Mouse (Mus musculus): Measurements from ENCODE around the gene Pgap2. TPM values are rescaled to one million over a fixed set of nuclear protein-coding genes. Genes with fewer than 3 reads are reported as not detected.

Pgap2 gene
- total RNA-seq, 2 experiments from 2014 or later: 55.2 to 58.0 TPM

DNA sequence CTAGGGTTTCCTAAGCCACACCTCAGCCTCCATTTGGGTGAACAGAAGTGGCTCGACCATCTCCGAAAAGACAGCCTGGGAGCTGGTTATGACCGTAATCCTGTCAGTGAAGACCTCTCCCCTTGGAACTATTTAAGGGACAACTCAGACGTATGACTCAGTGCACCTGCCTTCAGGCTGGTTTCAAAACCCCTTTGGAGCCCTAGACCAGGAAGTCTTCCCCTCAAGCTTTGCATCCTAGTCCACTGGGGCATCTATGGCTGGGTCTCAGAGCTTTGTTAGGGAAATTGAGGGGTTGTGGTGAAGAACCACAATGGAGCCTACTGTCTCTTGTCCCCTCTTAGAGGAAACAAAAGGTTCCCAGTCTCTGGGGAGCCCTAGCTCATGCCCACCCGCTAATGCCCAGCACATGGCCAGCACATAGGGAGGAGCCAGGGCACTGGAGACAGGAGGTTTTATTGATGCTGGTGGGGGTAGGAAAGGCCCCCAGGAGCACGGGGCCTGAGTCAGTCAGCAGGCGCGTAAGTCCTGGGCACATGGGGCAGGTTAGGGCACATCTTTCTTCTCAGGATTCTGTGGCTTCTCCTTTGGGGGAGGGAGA lies 28.8 kb downstream of the Pgap2 start:
- DNase-seq: no peak
- intact Hi-C loops (cut with DNase I): no loop called here

DNA sequence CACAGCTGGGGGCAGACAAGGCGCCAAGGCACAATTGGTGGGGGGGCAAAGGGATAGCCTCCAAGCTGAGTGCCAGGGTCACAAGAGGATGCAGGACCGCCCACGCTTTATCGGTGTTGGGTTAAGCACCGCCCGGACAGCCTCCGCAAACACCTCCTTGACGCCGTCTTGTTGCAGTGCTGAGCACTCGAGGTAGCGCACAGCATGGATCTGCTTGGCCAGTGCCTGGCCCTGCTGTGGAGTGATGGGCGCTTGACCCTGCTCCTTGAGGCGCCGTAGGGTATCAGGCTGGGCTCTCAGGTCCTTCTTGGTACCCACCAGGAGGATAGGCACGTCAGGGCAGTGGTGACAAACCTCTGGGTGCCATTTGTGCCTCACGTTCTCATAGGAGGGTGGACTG lies 29.6 kb downstream of the Pgap2 start:
- no peak for DNase-seq
- intact Hi-C loops (cut with DNase I): no loop called here

DNA sequence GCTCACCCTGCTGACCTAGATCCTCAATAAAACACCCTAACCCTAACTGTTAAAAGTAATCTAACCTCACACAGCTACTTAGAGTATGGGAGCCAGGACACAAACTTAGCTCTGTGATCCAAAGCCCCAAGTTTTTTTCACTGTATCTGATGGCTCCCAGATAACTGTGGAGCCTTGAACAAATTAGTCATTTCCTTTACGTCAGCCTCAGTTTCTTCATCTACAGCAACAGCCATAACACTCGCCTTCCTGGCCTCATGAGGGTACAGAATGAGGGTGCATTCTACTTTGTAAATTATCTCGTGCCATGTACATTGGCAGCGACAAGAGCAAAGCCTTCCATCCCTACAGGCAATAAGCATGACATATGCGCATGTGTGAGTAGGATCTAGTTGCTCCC lies 32.4 kb downstream of the Pgap2 start:
- DNase-seq: no peak
- intact Hi-C loops (cut with DNase I): loop anchor here (2.0 kb wide), 1 partner anchor 16 kb away; no protein-coding TSS in a partner anchor

DNA sequence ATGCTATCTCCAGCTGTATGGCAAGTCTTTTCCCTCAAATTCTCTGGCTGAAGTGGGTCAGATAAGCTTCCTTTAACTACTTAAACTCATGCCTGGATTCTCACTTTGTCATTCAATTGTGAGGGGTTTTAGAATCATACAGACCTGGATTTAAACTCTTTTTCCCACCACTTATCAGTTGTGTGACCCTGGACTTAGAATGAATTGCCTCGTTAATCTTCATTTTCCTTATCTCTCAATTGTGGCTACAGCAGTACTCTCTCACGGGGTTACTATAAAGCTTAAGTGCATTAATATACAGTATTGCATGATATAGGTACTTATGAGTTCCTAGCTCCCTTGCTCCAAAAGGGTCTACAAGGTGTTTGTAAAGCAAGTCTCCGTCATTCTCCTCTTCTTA lies 32.9 kb downstream of the Pgap2 start:
- DNase-seq: no peak

DNA sequence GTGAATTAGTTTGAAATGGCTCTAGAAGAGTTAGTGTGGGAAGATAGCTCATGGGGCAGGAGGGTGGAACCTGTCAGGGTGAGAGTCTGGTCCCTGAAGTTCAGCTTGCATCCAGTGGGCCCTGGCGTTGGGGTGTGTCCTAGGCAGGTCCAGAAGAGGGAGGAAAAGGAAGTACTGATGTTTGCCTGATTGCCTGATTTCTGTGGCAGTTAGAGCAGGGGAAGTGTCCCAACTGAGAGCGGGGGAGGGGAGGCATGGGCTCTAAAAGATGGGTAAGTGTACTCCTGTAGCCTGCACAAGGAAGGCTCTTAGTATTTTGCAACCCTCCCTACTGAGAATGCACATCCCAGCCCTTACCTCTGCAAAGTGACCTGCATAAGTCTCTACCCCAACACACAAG lies 33.9 kb downstream of the Pgap2 start:
- intact Hi-C loops (cut with DNase I): loop anchor here (2.0 kb wide), 1 partner anchor 17 kb away; no protein-coding TSS in a partner anchor
- peak; percentile 40 to 42 for DNase-seq

More for the DNA sequence above, 32.9 kb downstream of the Pgap2 start:
- intact Hi-C loops (cut with DNase I): loop anchor here (2.0 kb wide), 1 partner anchor 16 kb away; no protein-coding TSS in a partner anchor

DNA sequence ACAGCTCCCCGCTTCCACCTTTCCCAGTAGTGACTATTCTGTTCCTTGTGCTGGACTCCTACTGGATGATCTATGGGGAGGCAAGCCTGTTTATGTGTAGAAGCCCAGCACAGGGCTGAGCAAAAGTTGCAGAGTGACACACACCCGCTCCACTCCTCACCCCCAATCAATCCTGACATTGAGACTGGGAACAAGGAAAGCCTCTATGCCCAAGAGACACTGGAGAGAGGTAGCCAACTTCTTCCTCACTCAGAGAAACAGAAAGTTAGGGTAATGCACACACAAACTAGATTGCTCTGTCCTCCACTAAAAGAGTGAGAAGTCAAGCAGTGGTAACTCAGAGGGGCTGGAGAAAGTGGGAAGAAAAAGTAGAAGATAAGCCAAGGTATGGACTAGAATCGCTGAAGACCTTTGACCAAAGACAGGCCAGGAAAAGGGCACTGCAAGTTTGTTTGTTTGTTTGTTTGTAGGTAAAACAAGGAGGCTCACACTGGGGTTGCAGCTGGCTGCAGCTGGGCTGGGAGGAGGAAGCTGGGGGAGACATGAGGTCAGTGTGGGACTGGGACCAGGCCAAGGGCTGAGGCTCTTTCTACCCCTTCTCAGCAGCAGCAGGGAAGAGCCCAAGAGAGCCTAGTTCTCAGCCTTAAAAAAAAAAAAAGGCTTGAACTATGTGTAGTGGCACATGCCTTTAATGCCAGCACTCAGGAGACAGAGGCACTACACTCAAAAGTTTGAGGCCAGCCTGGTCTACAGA lies 35.0 kb downstream of the Pgap2 start:
- intact Hi-C loops (cut with DNase I): no loop called here
- peak; percentile 72 to 78 for DNase-seq

DNA sequence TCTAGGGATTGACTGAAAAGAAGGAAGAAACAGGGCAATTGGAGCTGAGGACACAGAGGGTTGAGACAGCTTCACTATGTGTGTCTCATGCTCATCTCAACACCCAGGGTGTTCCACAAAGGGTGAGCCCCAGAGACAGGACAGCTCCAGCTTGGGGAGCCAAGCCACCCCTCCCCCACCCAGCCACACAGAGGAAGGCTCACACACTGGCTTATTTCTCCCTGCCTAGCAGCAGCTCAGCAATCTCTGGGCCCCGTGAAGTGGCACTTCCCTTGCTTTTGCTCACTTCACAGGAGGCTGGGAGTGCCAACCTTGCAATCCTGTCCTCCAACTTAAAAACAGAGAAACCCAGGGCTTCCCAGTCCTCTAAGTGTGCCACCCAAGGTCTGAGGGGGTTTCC lies 35.8 kb downstream of the Pgap2 start:
- peak; percentile 57 to 60 for DNase-seq
- intact Hi-C loops (cut with DNase I): no loop called here

DNA sequence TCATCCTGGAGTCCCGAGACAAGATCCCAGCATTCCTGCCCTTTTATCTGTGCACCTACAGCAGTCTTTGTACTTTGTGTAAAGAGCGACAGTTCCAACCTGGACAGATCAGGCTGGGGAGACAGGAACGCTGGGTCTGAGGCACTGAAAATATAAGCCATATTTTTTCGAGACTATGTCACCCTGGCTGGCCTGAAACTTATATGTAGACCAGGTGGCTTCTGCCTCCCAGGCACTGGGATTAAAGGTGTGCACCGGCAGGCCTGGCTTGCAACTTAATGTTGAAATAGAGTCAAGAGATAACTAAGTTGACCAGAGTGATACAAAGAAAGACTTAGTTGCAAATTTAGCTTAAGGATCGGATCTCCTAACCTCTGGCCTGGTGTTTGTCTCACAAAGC lies 36.3 kb downstream of the Pgap2 start:
- intact Hi-C loops (cut with DNase I): no loop called here

DNA sequence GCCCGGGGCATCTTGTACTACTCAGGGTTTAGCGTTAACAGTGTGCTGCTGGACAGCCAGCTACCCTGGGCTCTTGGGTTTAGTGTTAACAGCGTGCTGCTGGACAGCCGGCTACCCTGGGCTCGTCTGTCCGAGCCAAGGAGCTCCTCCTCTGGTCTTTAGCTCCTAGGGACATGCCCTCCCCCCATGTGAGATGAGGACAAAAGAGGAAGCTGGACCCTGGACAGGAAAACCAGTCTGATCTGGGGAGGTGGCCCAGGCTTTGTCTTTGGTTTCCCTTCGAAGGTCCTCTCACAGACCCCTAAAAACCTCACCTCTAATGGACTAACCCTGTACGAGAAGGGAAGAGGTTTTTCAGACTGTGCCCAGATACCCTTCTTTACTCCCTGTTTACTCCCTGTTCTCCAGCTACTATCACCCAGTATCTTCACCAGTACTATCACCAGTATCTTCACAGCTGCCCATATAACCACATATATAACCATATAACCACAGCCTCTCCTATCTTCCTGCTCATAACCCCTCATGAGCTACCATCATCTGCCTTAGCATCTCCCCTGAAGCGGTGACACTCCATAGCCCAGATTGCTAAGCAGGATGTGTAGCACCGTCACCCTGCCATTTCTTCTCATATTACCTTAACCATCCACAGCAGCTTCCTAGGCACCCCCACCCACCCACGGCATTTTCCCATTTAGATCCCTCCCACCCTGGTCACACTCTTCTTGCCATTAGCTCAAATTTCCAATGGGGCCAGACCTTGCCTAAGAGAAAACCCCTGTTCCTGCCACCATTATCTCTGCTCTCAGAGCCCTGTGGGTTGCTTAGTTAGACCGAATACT lies 37.2 kb downstream of the Pgap2 start:
- intact Hi-C loops (cut with DNase I): no loop called here
- peak; percentile 53 to 54 for DNase-seq

More for the DNA sequence above, 36.3 kb downstream of the Pgap2 start:
- no peak for DNase-seq

DNA sequence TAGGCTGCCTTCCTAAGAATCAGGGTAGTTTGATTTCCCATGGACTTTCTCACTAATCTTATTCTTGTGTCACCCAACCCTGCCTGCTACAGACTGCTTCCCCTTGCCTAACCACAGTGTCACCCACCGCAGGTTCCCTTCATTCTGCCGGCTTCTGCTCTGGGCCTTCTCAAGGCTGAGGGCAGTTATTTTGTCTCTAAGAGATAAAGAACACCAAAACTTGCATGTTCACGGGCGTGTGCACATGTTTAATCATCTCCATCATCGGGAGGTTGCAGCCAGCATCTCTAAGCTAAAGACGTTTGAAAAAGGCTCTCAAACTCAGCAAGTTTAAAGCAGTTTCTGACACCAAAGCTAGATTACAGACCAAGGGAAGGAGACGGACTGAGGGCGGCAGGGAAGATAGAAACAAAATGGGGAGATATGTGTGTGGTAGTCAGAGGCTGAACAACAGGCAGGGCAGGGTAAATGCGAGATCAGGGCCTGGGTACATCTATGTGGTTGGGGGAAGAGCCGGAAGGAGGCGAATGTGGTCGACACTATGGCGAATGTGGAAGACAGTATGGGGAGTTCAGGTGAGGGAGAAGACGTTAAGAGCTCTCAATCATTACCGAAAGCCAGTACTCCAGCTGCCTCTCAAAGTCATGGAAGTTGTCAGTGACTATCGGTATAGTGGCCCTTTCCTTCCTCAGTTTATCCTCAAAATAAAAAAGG lies 38.8 kb downstream of the Pgap2 start:
- DNase-seq: peak; percentile 15 to 25
- intact Hi-C loops (cut with DNase I): no loop called here

DNA sequence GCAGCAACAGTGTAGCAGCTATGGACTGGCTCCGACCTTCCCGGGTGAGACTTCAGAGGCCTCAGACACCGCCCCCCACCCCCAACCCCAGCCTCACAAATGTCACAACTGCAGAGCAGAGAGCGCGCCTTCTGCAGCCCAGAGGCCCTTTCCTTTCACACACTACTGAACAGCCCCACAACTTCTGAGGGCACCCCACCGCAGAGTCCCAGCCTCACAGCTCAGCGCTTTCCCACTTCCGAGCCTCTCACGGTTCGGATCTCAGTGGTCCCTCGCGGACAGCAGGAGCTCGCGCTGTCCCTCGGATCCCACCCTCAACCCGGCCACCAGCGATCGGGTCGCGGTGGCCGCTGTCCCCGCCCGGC lies 39.5 kb downstream of the Pgap2 start:
- intact Hi-C loops (cut with DNase I): no loop called here
- DNase-seq: no peak

DNA sequence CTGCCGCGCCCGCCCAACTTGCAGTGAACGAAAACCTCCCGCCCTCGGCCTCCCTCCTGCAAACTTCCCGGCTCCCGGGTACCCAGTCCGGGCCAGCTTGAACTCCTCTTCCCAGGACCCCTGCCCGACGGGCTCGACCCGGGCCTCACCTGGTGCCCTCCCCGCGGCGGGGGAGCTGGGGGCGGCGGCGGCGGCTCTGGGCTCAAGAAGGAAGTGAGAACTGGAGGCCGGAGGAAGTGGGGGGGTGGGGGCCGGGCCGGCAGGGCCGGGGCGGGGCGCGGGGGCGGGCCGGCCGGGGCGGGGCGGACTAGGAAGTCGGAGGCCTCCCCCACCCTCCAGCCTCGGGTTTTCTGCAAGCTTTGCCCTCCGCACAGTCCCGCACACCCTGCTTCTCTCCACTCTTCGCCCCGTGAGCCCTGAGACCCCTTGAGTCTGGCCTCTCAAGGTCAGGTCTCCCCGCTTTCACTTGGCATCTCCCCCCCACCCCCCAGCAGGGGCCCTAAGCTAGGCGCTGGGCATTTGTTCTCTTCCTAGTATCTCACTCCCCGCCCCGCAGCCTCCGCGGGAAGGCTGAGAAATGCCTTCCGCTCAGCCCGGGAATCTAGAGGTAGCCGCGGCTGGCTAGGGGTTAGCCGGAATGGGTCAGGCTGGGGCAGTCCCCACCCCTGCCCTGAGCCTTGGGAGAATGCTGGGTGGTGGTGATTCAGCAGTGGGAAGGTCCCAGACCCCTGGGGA lies 40.1 kb downstream of the Pgap2 start:
- intact Hi-C loops (cut with DNase I): loop anchor here (1.0 to 10.0 kb wide), 2 partner anchors 58 to 595 kb away; no protein-coding TSS in a partner anchor

DNA sequence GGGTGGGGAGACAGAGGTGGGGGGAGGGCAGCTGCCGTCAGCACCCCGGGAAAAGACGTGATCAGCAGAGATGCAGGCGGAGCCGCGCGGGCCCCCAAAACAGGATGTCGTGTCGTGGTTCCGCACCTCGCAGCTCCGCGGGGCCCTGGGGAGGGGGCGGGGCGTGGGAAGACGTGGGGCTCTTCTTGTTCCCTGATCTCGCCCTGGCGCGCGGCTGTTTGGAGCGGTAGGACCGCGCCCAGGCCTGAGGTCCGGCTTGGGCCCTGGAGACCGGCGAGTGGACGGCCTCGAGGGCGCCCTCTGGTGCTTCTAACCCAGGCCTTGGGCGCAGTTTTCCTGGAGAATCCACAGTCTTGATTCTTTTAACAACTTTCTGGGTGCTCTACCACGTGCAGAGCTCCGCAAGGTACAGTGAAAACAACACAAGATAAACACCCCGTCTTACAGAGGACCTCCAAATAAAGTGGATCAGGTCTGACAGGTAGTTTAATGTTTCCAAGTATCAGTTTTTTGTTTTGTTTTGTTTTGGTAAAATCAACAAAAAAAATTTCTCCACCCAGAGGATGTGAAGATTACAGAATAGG lies 40.7 kb downstream of the Pgap2 start:
- peak; percentile 94 for DNase-seq
- intact Hi-C loops (cut with DNase I): loop anchor here (1.0 to 10.0 kb wide), 2 partner anchors 58 to 596 kb away; no protein-coding TSS in a partner anchor

More for the DNA sequence above, 40.1 kb downstream of the Pgap2 start:
- DNase-seq: peak; percentile 84

DNA sequence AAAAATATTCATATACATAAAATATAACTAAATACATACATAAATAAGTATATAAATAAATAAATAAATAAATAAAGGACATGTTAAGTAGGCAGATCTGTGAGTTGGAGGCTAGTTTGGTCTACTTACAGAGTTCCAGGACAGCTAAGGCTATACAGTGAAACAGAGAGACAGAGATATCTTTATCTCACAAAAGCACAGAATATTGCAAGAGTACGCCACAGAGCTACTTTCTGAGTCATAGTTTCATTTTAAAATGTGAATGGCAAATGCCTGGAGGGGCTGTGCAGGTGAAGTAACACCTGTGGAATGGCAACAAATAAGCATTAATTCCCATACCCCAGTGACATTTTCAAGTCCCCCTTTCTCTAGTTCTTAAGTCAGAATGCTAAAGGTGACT lies 43.6 kb downstream of the Pgap2 start:
- intact Hi-C loops (cut with DNase I): loop anchor here (10.0 kb wide), 1 partner anchor 599 kb away; no protein-coding TSS in a partner anchor
- DNase-seq: no peak

DNA sequence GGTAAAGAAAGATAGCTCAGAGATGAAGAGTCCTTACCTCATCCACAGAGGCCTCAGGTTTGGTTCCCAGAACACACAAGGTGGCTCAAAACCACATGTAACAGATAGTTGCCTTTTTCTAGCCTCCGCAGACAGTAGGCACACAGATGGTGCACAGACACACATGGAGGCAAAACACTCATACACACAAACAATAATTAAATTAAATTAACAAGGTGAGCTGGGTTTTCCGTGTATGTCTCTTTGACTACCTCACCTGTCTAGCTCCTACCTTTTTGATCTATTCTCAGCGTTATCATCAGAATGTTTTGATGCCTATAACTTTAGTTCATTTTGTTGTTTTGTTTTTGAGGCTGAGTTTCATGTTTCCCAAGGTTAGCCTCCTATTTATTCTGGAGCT lies 45.9 kb downstream of the Pgap2 start, which contains the start of gene Rhog:
Gene Rhog, minus strand, starts transcription at position 101 of the 400 bp plus-strand sequence.
- DNase-seq: no peak
- intact Hi-C loops (cut with DNase I): loop anchor here (10.0 kb wide), 1 partner anchor 601 kb away; no protein-coding TSS in a partner anchor

DNA sequence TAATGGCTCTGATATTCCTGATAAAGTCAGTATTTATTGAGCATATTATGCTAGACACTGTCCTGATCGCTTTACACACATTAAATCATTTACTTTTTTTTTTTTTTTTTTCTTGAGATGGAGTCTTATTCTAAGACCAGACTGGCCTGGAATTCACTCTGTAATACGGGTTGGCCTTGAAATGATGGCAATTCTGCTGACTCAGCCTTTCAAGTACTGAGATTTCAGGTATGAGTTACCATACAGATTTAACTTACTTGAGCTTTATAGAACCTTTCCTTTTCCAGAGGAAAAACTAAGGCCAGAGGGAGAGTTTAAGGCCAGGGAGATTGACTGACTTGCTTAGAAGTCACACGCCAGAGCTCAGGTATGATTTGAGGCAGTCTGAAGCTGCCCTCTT lies 46.6 kb downstream of the Pgap2 start:
- no peak for DNase-seq
- intact Hi-C loops (cut with DNase I): loop anchor here (10.0 kb wide), 1 partner anchor 602 kb away; no protein-coding TSS in a partner anchor

DNA sequence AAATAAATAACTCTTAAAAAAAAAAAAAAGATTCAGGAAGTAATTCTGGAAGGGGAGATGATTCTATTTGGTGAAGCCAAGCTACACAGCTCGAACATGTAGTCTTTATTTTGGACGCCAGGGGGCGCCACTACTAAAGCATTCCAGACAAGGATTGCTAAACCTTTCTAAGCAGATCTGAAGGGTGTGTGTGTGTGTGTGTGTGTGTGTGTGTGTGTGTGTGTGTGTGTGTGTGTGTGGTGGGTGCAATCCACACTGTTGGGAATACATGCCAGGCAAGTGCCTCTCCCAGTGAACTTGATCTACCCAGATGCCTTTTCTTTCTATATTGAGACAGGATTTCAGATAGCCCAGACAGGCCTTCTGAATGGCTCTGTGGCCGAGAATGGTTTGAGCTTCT lies 48.2 kb downstream of the Pgap2 start:
- peak; percentile 81 to 93 for DNase-seq
- intact Hi-C loops (cut with DNase I): loop anchor here (1.0 to 10.0 kb wide), 2 partner anchors 159 to 603 kb away; no protein-coding TSS in a partner anchor

DNA sequence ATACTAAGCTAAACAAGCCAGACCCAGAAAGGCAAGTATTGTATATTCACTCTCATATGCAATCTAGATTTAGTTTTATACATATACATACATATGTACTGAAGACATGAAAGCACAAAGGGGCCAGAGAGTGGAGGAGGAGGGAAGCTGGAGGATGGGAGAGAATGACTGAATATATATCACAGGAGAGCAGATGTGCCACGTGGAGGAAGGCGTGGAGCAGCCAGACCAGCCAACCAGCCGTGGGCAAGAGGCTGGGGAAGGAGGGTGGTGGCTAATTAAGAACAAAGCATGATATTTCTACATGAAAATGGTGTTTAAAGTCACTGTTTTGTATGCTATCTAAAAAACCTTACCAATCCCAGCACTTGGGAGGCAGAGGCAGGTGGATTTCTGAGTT lies 48.7 kb downstream of the Pgap2 start:
- no peak for DNase-seq
- intact Hi-C loops (cut with DNase I): loop anchor here (1.0 to 10.0 kb wide), 2 partner anchors 159 to 604 kb away; no protein-coding TSS in a partner anchor

Measured in heart, postnatal 10 days (tissue).